Mouse (Mus musculus) ZHBTc4 (cell line): ENCODE measurements around the gene Itga5.
"Not testable (repeated sequence)": the region's sequence is repeated elsewhere in the genome, so short reads cannot be mapped to it uniquely, and the experiment has no call there.

Experiments
- DNase-seq: peaks from one replicate; pipeline ENCODE4 v3.0.0-alpha.2; 2011; ENCODE audit warnings: low read depth, low spot score

The Itga5 gene

DNA sequence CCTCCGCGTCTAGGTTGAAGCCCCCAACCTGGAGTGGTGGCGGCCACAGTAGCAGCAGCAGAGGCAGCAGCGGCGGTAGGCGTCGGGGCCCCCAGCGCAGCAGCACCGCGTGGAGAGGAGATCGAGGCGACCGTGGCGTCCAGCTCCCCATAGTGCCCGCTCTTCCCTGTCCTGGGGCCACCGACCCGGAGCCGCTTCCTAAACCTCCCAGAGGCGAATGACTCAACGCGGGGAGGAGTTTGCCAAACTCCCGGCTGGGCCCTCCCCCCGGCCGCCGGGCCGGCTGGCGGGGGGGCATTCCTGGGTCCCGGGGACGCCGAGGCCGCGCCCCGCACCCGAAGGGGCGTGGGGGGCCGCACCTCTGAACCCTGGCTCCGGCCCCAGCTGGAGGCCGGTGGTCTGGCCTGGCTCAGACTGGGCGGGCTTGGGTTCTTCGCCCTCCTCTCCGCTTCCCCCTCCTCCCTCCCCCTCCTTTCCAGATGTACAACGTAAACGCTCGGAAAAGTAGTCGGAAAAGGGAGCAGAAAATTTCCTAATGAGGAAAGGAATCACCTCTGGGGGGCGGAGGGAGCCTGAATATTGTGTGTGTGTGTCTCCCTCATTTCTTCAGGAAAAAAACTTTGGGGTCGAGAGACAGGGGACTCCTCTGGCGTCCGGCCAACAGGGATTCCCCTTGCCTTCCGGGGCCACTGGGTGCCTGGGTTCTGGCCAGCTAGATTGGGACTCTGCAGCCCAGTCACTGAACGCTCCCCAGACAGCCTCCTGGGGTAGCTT is at the start of gene Itga5:
TSS of gene Itga5 (minus strand) at position 388 of the 774 bp plus-strand sequence.
- DNase-seq, result peak; percentile 69

GRCm38 (mm10) chr15:103405586-103405985 is 39.0 kb upstream of the Itga5 start:
- DNase-seq, result not testable (repeated sequence)

DNA sequence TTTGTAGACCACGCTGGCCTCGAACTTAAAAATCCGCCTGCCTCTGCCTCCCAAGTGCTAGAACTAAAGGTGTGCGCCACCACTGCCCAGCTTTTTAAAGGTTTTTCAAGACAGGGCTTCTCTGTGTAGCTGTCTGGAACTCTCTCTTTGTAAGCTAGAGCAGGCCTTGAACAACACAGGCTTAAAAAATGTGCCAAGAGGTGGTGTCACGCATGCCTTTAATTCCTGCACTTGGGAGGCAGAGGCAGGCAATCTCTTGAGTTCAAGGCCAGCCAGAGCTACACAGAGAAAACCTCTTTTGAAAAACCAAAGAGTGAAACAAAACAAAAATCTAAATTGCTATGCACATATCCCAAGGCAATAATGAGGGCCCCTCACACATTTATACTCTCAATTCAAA is 34.8 kb upstream of the Itga5 start:
- peak; percentile 51 for DNase-seq

DNA sequence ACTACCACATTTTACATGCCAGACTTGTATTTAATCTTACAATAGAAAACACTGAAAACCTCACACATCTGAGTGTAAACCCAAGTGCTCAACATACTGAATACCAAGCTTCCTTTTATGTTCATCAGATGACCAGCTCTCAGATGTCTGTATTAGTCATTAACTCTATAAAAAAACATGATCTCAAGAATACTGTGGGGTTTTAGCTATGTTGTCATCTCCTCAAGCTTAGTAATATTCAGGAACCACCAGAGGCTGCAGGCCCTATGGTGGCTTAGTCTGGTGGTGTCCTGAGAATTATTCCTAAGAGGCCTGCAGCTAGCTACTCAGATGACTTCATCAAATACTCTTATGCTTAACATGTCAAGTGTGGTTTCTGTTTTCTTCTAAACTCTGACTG is 27.0 kb upstream of the Itga5 start:
- DNase-seq, result no peak

DNA sequence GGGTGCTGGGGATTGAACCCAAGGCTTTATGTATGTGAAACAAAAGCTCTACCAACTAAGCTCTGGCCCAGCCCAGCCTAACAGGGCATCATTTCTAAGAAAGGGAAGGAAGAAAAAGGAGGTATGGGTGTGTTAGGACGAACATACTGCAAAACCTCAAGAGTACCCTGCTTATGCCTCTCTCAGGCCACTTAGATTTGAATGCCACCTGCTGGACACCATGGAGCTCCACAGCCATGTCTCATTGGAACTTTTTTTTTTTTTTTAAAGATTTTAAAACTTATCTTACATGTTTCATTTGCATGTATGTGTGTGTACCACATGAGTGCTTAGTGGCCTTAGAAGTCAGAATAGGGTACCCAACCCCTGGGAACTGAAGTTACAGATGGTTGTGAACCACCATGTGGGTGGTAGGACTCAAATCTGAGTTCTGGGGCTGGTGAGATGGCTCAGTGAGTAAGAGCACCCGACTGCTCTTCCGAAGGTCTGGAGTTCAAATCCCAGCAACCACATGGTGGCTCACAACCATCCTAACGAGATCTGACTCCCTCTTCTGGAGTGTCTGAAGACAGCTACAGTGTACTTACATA is 22.1 kb upstream of the Itga5 start:
- DNase-seq, result peak; percentile 44

- DNase-seq, result no peak
Measured at GRCm38 (mm10) chr15:103383771-103384488, 17.4 kb upstream of the Itga5 start.

DNA sequence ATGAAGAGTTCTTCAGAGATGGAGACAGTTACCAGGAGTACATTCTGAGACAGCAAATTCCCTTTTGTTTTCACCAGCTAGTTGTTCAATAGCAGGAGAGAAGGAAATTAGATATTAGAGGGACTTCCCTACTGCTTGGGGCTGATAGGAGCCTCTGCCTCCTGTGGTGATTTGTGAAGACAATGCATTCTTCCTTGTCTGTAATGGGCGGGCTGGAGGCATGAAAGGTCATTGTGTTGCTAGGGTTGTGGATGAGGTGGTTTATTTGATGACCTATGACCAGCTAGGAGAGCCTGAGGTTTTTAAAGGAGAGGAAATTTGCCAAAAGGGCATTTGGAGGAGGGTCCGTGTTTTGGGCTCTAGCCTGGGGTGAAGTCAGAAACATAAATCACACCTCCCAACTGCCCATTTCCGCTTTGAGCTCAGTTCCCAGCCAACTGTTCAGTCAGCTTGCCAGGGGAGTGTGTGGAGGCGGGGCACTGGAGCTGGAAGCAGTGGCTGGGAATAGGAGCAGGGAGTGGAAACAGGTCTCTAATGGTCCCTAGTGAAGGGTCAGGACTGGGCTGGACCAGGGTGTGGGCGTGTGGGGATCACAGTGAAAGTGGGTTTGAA is 16.3 kb upstream of the Itga5 start:
- peak; percentile 81 for DNase-seq

- DNase-seq, result no peak
Measured at GRCm38 (mm10) chr15:103382075-103382474, 15.5 kb upstream of the Itga5 start.

GRCm38 (mm10) chr15:103378665-103379356 is 12.2 kb upstream of the Itga5 start:
- DNase-seq, result no peak

DNA sequence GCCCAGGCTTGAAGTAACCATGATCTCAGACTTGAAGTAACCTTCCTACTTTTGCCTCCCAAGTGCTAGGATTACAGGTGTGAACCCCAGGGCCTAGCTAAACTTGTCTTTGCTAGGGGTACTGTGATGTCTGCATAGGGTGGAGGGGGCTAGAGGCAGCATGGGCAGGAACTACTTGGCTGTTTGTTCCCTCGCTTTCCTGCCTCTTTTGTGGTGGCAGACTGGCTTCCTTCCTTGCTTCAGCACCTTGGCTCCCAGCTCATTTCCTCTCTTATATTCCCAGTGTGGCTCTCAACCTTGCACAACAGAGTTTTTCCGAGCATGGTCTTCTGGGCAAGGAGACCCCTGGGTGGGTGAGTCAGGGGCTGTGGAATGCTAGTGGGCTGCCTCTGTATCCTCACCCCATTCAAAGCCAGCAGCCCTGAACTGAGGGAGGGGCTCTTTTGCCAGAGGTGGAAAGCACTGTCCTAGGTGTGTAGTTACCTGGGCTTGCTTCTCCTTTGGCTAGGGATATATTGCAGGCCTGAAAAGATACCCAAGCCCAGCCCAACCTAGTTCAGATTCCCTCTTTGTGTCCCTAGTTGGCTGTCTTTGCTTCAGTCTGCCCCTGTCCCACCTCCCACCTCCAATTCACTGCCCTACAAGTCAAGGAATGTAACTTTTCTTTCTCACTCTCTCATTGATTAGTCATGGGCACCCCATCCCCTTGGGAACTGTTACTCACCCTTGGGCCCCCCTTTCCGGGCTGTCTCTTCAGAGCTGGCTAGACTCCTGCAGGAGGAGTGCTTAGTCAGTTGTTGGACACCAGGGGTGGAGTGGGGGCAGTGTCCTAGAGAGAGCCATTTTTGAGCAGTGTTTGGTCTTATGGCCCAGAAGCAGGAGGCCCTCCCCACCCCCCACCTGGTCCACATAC is 11.4 kb upstream of the Itga5 start:
- no peak for DNase-seq

DNA sequence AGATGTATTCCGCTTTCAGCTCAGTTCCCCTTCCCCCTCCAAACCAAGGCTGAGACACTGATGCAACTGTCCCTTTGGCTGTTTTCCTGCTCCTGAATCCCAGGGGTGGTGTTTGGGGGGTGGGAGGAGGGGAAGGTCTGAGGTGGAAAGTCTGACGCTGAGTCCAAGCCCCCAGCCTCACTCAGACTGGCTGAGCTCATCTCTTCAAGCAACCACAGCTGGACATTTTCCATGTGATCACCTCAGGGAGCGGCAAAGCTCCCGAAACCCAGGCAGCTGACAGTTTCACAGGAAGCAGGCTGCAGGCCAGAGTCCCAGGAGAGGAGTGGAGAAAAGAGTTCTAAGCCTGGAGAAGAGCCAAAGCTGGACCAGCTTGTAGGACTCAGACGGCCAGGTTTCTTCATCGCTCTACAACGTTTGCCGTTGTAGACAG is 10.3 kb upstream of the Itga5 start:
- no peak for DNase-seq

GRCm38 (mm10) chr15:103375112-103375800 is 8.7 kb upstream of the Itga5 start:
- DNase-seq, result no peak

- no peak for DNase-seq
Measured at GRCm38 (mm10) chr15:103372461-103372860, 5.9 kb upstream of the Itga5 start.

GRCm38 (mm10) chr15:103371741-103372140 is 5.2 kb upstream of the Itga5 start:
- peak; percentile 36 for DNase-seq

DNA sequence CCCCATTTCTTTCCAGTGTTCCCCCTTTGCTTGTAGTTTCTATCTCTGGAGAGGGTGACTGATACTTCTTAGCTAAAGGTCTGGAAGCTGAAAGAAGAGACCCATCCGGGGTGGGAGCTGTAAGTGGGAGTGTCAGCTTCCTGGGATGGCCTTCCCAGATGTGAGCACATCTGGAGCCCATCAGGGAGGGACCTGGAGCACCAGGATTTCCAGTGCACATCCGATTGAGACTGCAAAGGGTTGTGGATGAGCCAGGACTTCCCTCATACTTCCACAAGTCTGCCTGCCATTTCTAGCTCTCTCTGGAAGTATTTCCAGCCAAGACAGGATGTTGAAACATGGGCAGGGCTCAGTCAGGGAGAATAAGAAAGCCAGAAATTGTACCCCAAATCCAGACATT is 4.6 kb upstream of the Itga5 start:
- no peak for DNase-seq

DNA sequence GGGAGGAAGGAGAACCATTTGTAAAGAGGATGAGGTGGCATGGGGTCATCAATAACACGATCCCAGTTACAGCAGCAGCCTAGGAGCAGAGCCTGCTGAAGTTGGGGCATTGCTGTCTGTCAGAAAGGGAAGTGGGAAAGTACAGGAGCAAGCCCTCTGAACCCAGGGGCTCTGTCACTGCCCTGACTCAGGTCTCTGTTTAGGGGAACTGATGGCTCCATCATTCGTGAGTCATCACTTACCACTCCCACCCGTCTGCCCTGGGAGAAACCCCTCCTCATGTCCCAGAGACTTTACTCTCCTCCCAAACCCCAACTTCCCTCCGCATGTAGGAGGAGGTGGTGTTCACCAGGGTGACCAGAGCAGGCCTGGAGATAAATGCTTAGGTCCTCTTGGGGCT is 3.9 kb upstream of the Itga5 start:
- DNase-seq, result no peak

DNA sequence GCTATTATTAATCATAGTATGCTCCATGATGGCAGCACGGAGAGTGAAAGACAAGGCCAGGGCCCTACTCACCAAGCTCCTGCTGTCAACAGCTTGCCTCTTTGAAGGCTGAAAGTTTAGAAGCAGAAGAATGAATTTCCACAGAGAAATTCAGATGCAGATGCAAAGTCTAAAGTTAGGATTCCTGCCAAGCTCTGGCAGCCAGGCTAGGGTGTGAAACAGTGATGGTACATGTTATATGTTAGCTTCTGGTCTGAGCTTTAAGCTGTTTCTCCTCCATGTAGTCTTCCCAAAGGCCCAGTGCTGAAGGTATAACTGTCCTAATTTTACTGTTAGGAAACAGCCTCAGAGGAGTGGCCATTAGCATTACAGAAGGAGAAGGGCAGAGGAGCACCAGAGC is 2.6 kb upstream of the Itga5 start:
- DNase-seq, result peak; percentile 29

GRCm38 (mm10) chr15:103368179-103368940 is 1.8 kb upstream of the Itga5 start:
- DNase-seq, result no peak
